Mouse (Mus musculus) neutrophil, adult 5-6 weeks (primary cell): Measurements from ENCODE around the gene 9030612E09Rik. TPM values are rescaled to one million over a fixed set of nuclear protein-coding genes. Genes with fewer than 3 reads are reported as not detected.

Source experiments
- ATAC-seq: fragments of 151-379, 151-347 bp; 2 replicates; pipeline ENCODE4 v1.8.0; 2017; ENCODE audit warnings: mild to moderate bottlenecking, moderate TSS enrichment; ENCODE audit not compliant: insufficient number of reproducible peaks, poor library complexity, low FRiP score, severe bottlenecking; ENCODE audit errors: extremely low read depth
- total RNA-seq: library from RNA; stranded (forward); fragments of 200-1000 nt; gene quantifications from 2 replicates; pipeline ENCODE4 v1.2.3, GENCODE M21; 2017

Gene 9030612E09Rik
- total RNA-seq, 1 experiment from 2014 or later: not detected

GRCm38 (mm10) chr10:43180313-43180912 is 5.9 kb downstream of the 9030612E09Rik start:
- no peak for ATAC-seq

GRCm38 (mm10) chr10:43200206-43200605 is 25.7 kb downstream of the 9030612E09Rik start:
- ATAC-seq: no peak

GRCm38 (mm10) chr10:43203865-43204264 is 29.4 kb downstream of the 9030612E09Rik start:
- ATAC-seq: no peak

- ATAC-seq: 0 out of 2 replicates have a peak, but pooled peaks have one; percentile 26
Measured at GRCm38 (mm10) chr10:43211866-43212265, 37.4 kb downstream of the 9030612E09Rik start.

GRCm38 (mm10) chr10:43217361-43217900 is 42.9 kb downstream of the 9030612E09Rik start:
- no peak for ATAC-seq

GRCm38 (mm10) chr10:43220479-43220878 is 46.0 kb downstream of the 9030612E09Rik start:
- no peak for ATAC-seq

DNA sequence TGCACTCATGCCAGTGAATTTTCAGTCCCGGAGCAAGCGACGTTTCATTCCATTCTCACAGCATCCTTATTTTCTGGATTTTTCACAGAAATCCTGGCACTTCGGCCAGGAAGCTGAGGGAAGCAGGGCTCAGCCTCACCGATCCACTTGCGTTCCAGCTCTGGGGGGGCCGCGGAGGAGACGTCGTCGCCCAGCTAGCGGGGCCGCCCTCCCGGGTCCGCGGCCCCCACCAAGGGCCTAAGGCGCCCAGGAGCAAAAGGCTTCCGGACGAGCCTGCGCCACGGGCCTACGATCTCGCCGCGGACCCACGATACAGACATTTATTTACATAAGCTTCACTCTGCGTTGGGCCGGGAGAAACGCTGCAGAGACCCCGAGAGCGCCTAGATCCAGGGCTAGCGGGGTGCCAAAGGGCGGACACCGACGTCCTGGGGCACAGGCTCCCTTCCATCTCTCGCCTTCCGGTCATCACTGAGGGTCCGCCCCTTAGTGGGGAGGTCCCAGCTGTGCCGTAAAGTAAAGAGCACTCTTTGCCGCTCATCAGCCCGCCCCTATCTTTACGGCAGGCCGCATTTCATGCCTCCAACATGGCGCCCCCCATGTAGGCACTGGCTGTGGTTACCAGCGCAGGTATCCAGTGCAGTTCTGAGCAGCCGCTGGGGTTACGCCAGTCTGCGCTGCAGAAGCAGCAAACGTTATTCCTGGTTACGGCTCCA is 46.6 kb downstream of the 9030612E09Rik start, which contains the start of gene Pdss2:
Pdss2 (plus strand) TSS at position 577 of the 716 bp plus-strand sequence.
- ATAC-seq: peak; percentile 100

DNA sequence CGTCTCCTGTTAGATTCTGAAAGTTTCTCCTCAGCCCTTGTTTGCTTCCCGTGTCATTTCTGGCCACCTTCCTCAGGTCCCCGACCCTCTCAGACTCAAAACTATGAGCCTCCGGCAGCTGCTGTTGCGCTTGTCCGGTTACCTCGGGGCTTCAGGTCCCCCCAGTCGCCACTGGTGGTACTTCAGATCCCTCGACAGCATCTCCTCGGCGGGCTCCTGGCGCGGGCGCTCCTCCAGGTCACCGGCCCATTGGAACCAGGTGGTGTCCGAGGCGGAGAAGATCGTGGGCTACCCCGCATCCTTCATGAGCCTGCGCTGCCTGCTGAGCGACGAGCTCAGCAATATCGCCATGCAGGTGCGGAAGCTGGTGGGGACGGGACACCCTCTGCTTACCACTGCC is 47.2 kb downstream of the 9030612E09Rik start:
- no peak for ATAC-seq

DNA sequence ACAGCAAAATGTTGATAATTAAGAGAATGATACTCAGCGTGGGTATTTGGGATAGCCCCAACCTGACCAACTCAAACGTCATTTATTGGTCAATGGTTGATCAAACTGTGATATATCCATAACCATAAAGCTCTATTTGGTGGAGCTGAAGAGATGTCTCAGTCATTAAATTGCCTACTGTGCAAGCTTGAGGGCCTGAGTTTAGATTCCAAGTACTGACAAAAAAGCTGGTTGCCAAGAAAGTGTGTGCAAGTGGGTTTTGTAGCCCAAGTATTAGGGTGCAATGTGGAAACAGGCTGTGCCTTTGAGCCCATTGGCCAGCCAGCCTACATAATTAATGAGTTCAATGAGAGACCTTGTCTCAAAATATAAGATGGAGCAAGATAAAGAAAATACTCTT is 48.9 kb downstream of the 9030612E09Rik start:
- ATAC-seq: no peak

Other genes starting within 250 kb of the 9030612E09Rik start
- not detected in 2 replicates for gene Sobp, start 174 bp upstream of the 9030612E09Rik start, total RNA-seq
- 12.9 and 13.0 TPM in 2 replicates for gene Pdss2, start 46.8 kb downstream of the 9030612E09Rik start, total RNA-seq